ENCODE assay signal across 8 mouse cellular contexts in genomic region chr9:107400060-107400511, GRCm38 (mm10). TPM values are rescaled to one million over a fixed set of nuclear protein-coding genes. Genes with fewer than 3 reads are reported as not detected.
A peak's percentile ranks its signal among the peaks of the same experiment; 100 is the strongest.
DNase-seq lines count a peak whose midpoint lies in the region; ATAC-seq and TF ChIP-seq lines count a peak whose summit lies in the region.

No protein-coding gene starts in this region.

- no peak overlapping the region for H3K27ac ChIP-seq in kidney, embryonic 14.5 days (ENCODE audit: low read depth, low read length)
- no peak overlapping the region for H3K27ac ChIP-seq in bone marrow macrophage, adult 2 months (ENCODE audit: insufficient read depth, low read depth, low read length)
- peak overlapping the region; percentile 46; the same call in 1 of the 2 replicates for H3K27ac ChIP-seq in forebrain, embryonic 14.5 days (ENCODE audit: low read depth, low read length)
- H3K27ac ChIP-seq in limb, embryonic 13.5 days, result no peak overlapping the region
- no peak overlapping the region for H3K27ac ChIP-seq in stomach, embryonic 15.5 days

- no peak for DNase-seq in kidney, adult 9 months
- DNase-seq in forebrain, embryonic 14.5 days (ENCODE audit: low spot score), result no peak
- DNase-seq in urinary bladder, adult 18-20 months (ENCODE audit: low spot score in 2 of 2), result no peak
- no peak for DNase-seq in right cerebral cortex, postnatal 10 days (ENCODE audit: low spot score in 2 of 2)

- TF ChIP-seq CTCF in bone marrow macrophage, adult 2 months (IDR thresholded peaks at IDR 0.05; ENCODE audit: low read depth, low read length), result no peak

- H3K27me3 ChIP-seq in kidney, embryonic 14.5 days (ENCODE audit: control insufficient read depth, insufficient read depth, low read length), result peaks cover 75% of the 10 kb centered on the region
- H3K27me3 ChIP-seq in forebrain, embryonic 14.5 days (replicated peaks; ENCODE audit: control insufficient read depth, insufficient read depth, low read length), result peaks cover 17% of the 10 kb centered on the region
- H3K27me3 ChIP-seq in limb, embryonic 13.5 days, result peaks cover 94% of the 10 kb centered on the region
- peaks cover 78% of the 10 kb centered on the region for H3K27me3 ChIP-seq in stomach, embryonic 15.5 days (replicated peaks)

- no peaks in the 10 kb centered on the region for H3K36me3 ChIP-seq in kidney, embryonic 14.5 days (ENCODE audit: control insufficient read depth, insufficient read depth, low read length)
- no peaks in the 10 kb centered on the region for H3K36me3 ChIP-seq in forebrain, embryonic 14.5 days (ENCODE audit: control insufficient read depth, insufficient read depth, low read length)
- H3K36me3 ChIP-seq in limb, embryonic 13.5 days, result no peaks in the 10 kb centered on the region
- H3K36me3 ChIP-seq in stomach, embryonic 15.5 days, result no peaks in the 10 kb centered on the region

- H3K9me3 ChIP-seq in kidney, embryonic 14.5 days (ENCODE audit: control insufficient read depth, low read length), result no peaks in the 10 kb centered on the region
- no peaks in the 10 kb centered on the region for H3K9me3 ChIP-seq in forebrain, embryonic 14.5 days (replicated peaks; ENCODE audit: control insufficient read depth, low read length)
- no peaks in the 10 kb centered on the region for H3K9me3 ChIP-seq in limb, embryonic 13.5 days
- no peaks in the 10 kb centered on the region for H3K9me3 ChIP-seq in stomach, embryonic 15.5 days

- WGBS in kidney, embryonic 14.5 days, result under 1% methylated on average over 34 of the region's 45 CpGs
- under 1% methylated on average over 39 of the region's 45 CpGs for WGBS in forebrain, embryonic 14.5 days
- WGBS in limb, embryonic 13.5 days, result under 1% methylated on average over 28 of the region's 45 CpGs
- WGBS in stomach, embryonic 15.5 days, result 0% methylated on average over 35 of the region's 45 CpGs

- H3K9ac ChIP-seq in kidney, embryonic 14.5 days (ENCODE audit: low read depth, low read length), result peak overlapping the region; percentile 48
- peak overlapping the region; percentile 82 for H3K9ac ChIP-seq in forebrain, embryonic 14.5 days (ENCODE audit: low read length)
- peak overlapping the region; percentile 74 for H3K9ac ChIP-seq in limb, embryonic 13.5 days
- peak overlapping the region; percentile 1; the same call in 1 of the 2 replicates for H3K9ac ChIP-seq in stomach, embryonic 15.5 days

- H3K4me1 ChIP-seq in kidney, embryonic 14.5 days (ENCODE audit: control insufficient read depth, insufficient read depth, low read length), result peaks cover 5% of the 10 kb centered on the region
- no peaks in the 10 kb centered on the region for H3K4me1 ChIP-seq in bone marrow macrophage, adult 2 months (ENCODE audit: control insufficient read depth, insufficient read depth, low read length)
- H3K4me1 ChIP-seq in forebrain, embryonic 14.5 days (ENCODE audit: control insufficient read depth, insufficient read depth, low read length), result peaks cover 14% of the 10 kb centered on the region
- H3K4me1 ChIP-seq in limb, embryonic 13.5 days, result peaks cover 13% of the 10 kb centered on the region
- peaks cover 12% of the 10 kb centered on the region; the same call in 1 of the 2 replicates for H3K4me1 ChIP-seq in stomach, embryonic 15.5 days

- peak overlapping the region; percentile 74 for H3K4me3 ChIP-seq in kidney, embryonic 14.5 days (ENCODE audit: low read length)
- peak overlapping the region; percentile 12; the same call in 1 of the 2 replicates for H3K4me3 ChIP-seq in bone marrow macrophage, adult 2 months (ENCODE audit: insufficient read depth, low read length)
- H3K4me3 ChIP-seq in forebrain, embryonic 14.5 days (ENCODE audit: low read depth, low read length), result peak overlapping the region; percentile 75
- H3K4me3 ChIP-seq in limb, embryonic 13.5 days, result peak overlapping the region; percentile 72
- H3K4me3 ChIP-seq in stomach, embryonic 15.5 days (replicated peaks), result peak overlapping the region; percentile 59

- no peak for TF ChIP-seq POLR2A in bone marrow macrophage, adult 2 months (IDR thresholded peaks at IDR 0.05; ENCODE audit: borderline replicate concordance, low read depth, low read length)

- H3K4me2 ChIP-seq in kidney, embryonic 14.5 days (replicated peaks; ENCODE audit: low read depth, low read length), result peak overlapping the region; percentile 100
- H3K4me2 ChIP-seq in forebrain, embryonic 14.5 days (ENCODE audit: low read length), result peak overlapping the region; percentile 98
- H3K4me2 ChIP-seq in limb, embryonic 13.5 days (replicated peaks), result peak overlapping the region; percentile 99
- peak overlapping the region; percentile 100 for H3K4me2 ChIP-seq in stomach, embryonic 15.5 days

- ATAC-seq in kidney, embryonic 14.5 days (ENCODE audit: low FRiP score, low TSS enrichment), result peak; percentile 55
- ATAC-seq in forebrain, embryonic 14.5 days, result peak; percentile 60
- ATAC-seq in limb, embryonic 13.5 days (ENCODE audit: low FRiP score, low read depth), result no peak; the same call in 1 of the 2 replicates
- no peak for ATAC-seq in stomach, embryonic 15.5 days (ENCODE audit: insufficient read depth, low FRiP score, low read depth)

RNA-seq across cellular contexts. Expression of gene Cacna2d2, which starts 0.7 kb away (rescaled TPM):
- polyA plus RNA-seq in kidney, embryonic 14.5 days (2014; fragmentation: Nextera tagmentation; extraction: Ambion mirVana), result 0.77 and 0.87 TPM in 2 replicates
- not detected in 2 replicates for polyA plus RNA-seq in bone marrow macrophage, adult 2 months (2012; ENCODE audit: insufficient read depth, insufficient read length, missing spikeins)
- 4.2 and 4.3 TPM in 2 replicates for polyA plus RNA-seq in forebrain, embryonic 14.5 days (2014; fragmentation: Nextera tagmentation; extraction: Ambion mirVana)
- polyA plus RNA-seq in limb, embryonic 13.5 days (2015; fragmentation: Nextera tagmentation; extraction: Ambion mirVana), result 0.56 and 0.68 TPM in 2 replicates
- polyA plus RNA-seq in stomach, embryonic 15.5 days (2015; fragmentation: Nextera tagmentation; extraction: Ambion mirVana), result 0.23 and 0.27 TPM in 2 replicates

RNA-seq across cellular contexts. Expression of gene 6430571L13Rik, which starts 59.7 kb away (rescaled TPM):
- polyA plus RNA-seq in kidney, embryonic 14.5 days (2014; fragmentation: Nextera tagmentation; extraction: Ambion mirVana), result 0.31 and 0.43 TPM in 2 replicates
- polyA plus RNA-seq in bone marrow macrophage, adult 2 months (2012; ENCODE audit: insufficient read depth, insufficient read length, missing spikeins), result not detected in 2 replicates
- polyA plus RNA-seq in forebrain, embryonic 14.5 days (2014; fragmentation: Nextera tagmentation; extraction: Ambion mirVana), result 2.0 and 2.3 TPM in 2 replicates
- polyA plus RNA-seq in limb, embryonic 13.5 days (2015; fragmentation: Nextera tagmentation; extraction: Ambion mirVana), result 1.1 TPM in 2 replicates
- polyA plus RNA-seq in stomach, embryonic 15.5 days (2015; fragmentation: Nextera tagmentation; extraction: Ambion mirVana), result 0.28 and 0.34 TPM in 2 replicates

Comparison
In these comparisons a context has a peak if more than half of its experiments do, and no peak if none do; other contexts are left out.
1. ATAC-seq: peak in kidney, embryonic 14.5 days (single experiment) and forebrain, embryonic 14.5 days (single experiment); none in limb, embryonic 13.5 days (single experiment) and stomach, embryonic 15.5 days (single experiment).
2. H3K4me3 ChIP-seq: peak in every context shown above with its lines; median percentile 75 in forebrain, embryonic 14.5 days; 74 in kidney, embryonic 14.5 days; 72 in limb, embryonic 13.5 days; 59 in stomach, embryonic 15.5 days; 12 in bone marrow macrophage, adult 2 months.
3. H3K9ac ChIP-seq: peak in every context shown above with its lines; median percentile 82 in forebrain, embryonic 14.5 days; 74 in limb, embryonic 13.5 days; 48 in kidney, embryonic 14.5 days; 1 in stomach, embryonic 15.5 days.
4. Peak in every context shown above with its lines, with median percentiles within 50 percentile points of each other: H3K4me2 ChIP-seq.